Mouse (Mus musculus): ENCODE results near the gene Cd48. TPM values are rescaled to one million over a fixed set of nuclear protein-coding genes. Genes with fewer than 3 reads are reported as not detected.

Gene Cd48
- polyA plus RNA-seq (2017; shearing (Covaris generic)) = 403 TPM

GRCm38 (mm10) chr1:171681531-171682299, at the start of gene Cd48:
TSS of gene Cd48 (plus strand) at chr1:171682009.

GRCm38 (mm10) chr1:171652734-171653133, 29.1 kb upstream of the Cd48 start, which contains the start of gene Slamf7:
TSS of gene Slamf7 (minus strand) at chr1:171653035.

Other genes starting within 250 kb of the Cd48 start
- gene F11r, start 244.5 kb upstream of the Cd48 start, polyA plus RNA-seq (2017; shearing (Covaris generic)) = 0.26 TPM
- gene Alyref2, start 178.5 kb upstream of the Cd48 start, polyA plus RNA-seq (2017; shearing (Covaris generic)) = 11.0 TPM
- not detected for gene Itln1, start 146.7 kb upstream of the Cd48 start, polyA plus RNA-seq (2017; shearing (Covaris generic))
- 0.56 TPM for gene Cd244a, start 122.8 kb upstream of the Cd48 start, polyA plus RNA-seq (2017; shearing (Covaris generic))
- gene Ly9, start 74.6 kb upstream of the Cd48 start, polyA plus RNA-seq (2017; shearing (Covaris generic)) = 153 TPM
- 8.5 TPM for gene Slamf7, start 29.0 kb upstream of the Cd48 start, polyA plus RNA-seq (2017; shearing (Covaris generic))
- gene Slamf1, start 85.1 kb downstream of the Cd48 start, polyA plus RNA-seq (2017; shearing (Covaris generic)) = 76.0 TPM
- 122 TPM for gene Cd84, start 157.7 kb downstream of the Cd48 start, polyA plus RNA-seq (2017; shearing (Covaris generic))
- gene Gm10521, start 213.7 kb downstream of the Cd48 start, polyA plus RNA-seq (2017; shearing (Covaris generic)) = 0.71 TPM
- 358 TPM for gene Slamf6, start 235.5 kb downstream of the Cd48 start, polyA plus RNA-seq (2017; shearing (Covaris generic))

All from CD4-positive, CD25-positive, alpha-beta regulatory T cell (primary cell).